Mouse (Mus musculus): Measurements from ENCODE around the gene Crip2.

The Crip2 gene

GRCm38 (mm10) chr12:113148381-113149035, 8.5 kb downstream of the Crip2 start:
- DNase-seq = peak in 1 of 2 experiments; percentile 12

DNA sequence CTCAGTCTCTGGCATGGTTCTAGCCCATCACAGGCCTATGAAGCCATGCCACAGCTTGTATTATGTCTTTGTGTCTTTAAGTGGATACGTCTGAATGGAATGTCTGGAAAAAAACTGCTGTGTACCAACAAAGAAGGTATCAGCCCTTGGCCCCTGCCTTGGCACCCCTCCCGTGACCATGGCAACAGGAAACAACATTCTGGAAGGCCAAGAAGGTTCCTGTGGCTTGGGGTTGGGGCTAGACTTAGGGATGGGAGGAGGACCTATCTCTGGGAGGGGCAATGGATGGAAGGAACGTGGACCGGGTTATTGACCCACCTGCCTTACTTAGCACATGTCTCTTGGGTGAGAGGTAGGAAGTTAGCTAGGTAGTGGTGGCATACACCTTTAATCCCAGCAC, 9.3 kb downstream of the Crip2 start:
- DNase-seq = peak in 1 of 2 experiments; percentile 18

- DNase-seq = no peak
Measured at GRCm38 (mm10) chr12:113149896-113150295, 9.9 kb downstream of the Crip2 start.

DNA sequence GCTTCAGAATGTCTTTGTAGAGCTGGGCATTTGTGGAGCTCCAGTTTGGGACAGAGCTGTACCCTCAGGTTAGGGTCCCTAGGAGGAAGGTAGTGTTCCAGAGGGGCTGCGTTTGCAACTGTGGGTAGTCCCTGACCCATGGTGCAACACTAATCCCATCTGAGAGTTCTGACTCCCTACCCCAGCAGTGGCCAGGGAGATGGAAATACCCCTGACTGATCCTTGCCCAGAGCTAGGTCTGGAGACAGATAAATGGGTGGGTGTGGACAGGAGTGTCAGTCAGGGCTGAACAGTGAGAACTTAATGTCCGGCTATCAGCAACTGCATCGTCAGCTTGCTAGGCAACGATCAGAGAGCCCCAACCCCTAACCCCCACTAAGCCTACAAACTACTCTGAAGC, 10.6 kb downstream of the Crip2 start:
- no peak for DNase-seq

- DNase-seq = peak in 1 of 2 experiments; percentile 26
Measured at GRCm38 (mm10) chr12:113151046-113151445, 11.0 kb downstream of the Crip2 start.

GRCm38 (mm10) chr12:113151661-113152271, 11.7 kb downstream of the Crip2 start:
- peak in 1 of 2 experiments; percentile 29 for DNase-seq

- DNase-seq = no peak
Measured at GRCm38 (mm10) chr12:113152272-113152661, 12.2 kb downstream of the Crip2 start.

DNA sequence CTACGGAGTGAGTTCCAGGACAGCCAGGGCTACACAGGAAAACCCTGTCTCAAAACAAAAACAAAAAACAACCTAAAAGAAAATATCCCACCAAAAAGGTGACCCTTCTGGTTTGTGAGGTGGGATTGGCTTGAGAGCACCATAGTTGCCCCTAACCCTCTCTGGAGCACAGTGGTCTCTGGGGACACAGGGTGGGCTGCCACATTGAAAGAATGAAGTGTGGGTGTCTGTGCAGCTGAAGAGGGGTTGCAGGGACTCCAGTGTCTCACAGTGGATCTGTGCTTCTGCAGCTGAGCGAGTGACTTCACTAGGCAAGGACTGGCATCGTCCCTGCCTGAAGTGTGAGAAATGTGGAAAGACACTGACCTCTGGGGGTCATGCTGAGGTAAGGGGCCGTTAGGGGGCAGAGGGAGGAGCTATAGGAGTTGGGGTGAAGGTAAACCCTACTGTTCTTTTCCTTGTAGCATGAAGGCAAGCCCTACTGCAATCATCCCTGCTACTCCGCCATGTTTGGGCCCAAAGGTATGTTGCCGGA, 13.0 kb downstream of the Crip2 start:
- no peak for DNase-seq

DNA sequence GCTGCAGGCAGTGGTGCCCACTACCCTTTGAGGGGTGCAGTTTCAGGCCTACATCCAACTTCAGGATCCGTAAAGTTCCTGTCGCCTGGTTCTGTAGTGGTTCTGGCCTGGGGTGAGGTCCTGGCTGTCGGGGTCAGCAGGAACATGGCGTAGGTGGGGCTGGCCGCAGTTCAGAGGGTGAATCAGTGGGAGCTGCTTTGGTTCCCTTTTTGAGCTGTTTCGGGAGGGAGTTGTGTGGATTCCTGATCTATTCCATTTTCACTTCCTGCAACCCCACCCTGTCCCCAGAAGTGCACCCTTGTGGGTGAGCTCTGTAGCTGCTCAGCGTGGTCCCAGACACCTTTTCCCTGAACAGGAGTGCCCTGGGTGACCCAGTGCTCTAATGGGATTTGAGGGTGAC, 13.9 kb downstream of the Crip2 start:
- no peak for DNase-seq

- DNase-seq = no peak
Measured at GRCm38 (mm10) chr12:113154747-113155075, 14.7 kb downstream of the Crip2 start.

DNA sequence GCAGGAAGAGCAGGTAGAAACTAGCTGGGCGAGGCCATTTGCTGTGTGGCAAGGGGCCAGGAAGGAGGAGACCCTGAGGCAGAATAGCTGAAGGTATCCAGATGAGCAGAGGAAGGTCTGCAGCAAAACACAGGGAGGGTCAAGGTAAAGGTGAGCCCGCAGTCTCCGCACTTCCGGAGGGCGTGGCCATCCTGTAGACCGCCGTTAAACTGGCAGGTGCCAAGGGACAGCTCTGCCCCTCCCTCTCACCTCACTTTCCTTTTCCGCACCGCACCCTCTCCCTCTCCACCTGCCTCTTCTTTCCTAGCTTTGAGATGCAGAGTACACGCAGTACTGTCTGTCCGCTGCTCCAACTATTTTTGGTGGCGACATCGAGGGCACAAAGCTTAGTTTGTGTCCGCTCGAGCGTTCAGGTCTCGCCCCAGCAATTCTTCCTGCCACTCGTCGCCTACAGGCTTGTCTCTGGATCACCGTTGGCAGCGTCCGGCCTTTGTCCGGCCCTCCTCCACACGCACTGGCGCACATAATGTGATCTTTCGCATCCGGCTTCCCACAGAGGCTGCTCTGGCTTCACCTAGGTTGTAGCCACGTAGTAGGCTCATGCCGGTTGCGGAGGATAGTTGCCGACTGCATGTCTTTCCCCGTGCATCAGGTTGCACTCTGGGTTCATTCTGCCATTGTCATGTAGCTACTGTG, 15.2 kb downstream of the Crip2 start:
- DNase-seq = peak; percentile 64 to 67

- peak; percentile 99 for DNase-seq
Measured at GRCm38 (mm10) chr12:113155887-113156539, 16.0 kb downstream of the Crip2 start, which contains the start of gene Tedc1. Gene Tedc1, plus strand, starts transcription at chr12:113156421.

GRCm38 (mm10) chr12:113156540-113156929, 16.5 kb downstream of the Crip2 start:
- DNase-seq = no peak

GRCm38 (mm10) chr12:113157002-113157401, 17.0 kb downstream of the Crip2 start:
- no peak for DNase-seq

DNA sequence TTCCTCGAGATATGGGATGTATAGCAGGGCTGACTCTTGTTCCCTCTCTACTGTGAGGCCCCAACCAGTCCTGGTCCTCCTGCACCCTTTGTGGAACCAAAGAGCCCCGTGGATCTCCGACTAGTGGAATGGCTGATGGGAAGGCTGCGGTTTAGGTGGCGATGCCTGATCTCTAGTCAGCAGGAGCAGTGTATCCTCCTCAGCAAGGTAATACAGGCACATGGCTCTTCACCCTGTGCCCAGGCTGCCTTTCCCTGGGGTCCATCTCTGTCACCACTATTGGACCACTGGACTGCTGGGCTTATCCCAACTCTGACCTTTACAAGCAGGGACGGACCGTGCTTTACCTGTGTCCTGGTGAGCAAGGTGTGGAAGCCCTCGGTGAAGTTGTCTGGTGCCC, 17.5 kb downstream of the Crip2 start:
- DNase-seq = no peak

DNA sequence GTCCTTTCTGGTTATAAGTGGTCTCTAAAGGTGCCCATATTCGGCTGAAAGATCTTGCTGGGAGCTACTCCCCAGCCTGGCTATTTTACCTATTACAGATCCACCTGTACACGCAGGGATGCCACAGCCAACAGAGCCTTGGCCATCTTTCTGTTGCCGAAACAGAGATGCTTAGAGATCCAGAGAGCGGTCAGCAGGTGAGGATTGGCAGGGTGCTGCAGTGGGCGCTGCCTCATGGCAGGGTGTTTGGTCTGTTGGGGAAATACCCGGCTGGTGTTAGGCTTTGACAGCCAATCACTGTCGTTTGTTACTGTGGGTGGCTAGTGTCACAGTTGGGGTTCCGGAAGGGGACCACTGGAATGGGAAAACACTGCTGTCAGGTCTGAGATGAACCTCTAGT, 17.9 kb downstream of the Crip2 start:
- no peak for DNase-seq

DNA sequence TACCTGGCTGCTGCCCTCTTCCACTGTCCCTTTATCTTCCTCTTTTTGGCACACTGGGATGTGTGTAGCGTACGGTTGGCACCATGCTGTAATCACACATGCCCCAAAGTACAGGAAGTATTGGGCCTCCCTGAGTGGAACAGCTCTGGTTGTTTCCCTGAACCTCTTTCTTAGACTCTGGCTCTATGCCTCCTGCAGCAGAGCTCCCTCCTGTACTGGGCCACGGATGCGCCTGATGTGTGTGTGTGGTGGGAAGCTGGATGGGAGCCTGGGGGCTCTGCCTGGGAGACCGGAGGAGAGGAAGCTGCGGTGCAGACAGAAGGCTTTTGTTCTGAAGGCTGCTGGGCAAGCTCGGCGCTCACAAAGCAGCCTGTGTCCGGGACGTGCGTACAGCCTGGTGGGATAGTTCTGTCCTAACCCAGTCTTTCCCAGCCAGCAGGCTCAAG, 23.5 kb downstream of the Crip2 start:
- DNase-seq = no peak

- DNase-seq = no peak
Measured at GRCm38 (mm10) chr12:113168031-113168536, 28.0 kb downstream of the Crip2 start.

DNA sequence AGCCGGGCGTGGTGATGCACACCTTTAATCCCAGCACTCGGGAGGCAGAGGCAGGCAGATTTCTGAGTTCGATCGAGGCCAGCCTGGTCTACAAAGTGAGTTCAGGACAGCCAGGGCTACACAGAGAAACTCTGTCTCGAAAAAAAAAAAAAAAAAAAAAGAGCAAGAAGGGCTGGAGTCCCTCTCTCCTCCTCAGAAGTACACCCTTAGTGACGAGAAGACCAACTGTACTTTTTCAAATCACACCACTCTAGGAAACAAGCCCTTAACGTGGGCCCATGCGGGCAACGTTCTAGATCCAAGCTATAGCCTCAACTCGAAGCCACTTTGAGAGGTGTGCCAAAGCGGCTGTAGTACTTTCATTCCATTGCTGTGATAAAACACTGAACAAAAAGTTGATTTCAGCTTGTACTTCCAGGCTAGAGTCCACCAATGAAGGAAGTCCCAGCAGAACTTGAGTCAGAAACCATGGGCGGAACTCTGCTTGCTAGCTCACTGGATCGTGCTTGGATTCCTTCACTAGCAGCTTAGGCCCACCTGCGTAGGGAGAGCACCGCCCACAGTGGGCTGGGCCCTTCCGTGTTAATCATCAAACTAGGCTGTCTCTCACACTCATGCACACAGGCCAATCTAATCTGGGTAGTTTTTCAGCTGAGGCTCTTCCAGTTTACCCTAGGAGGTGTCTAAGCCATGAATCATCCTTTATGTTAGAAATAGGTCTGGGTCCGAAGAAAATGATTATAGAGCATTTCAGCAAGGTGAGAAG, 37.1 kb downstream of the Crip2 start:
- no peak for DNase-seq

DNA sequence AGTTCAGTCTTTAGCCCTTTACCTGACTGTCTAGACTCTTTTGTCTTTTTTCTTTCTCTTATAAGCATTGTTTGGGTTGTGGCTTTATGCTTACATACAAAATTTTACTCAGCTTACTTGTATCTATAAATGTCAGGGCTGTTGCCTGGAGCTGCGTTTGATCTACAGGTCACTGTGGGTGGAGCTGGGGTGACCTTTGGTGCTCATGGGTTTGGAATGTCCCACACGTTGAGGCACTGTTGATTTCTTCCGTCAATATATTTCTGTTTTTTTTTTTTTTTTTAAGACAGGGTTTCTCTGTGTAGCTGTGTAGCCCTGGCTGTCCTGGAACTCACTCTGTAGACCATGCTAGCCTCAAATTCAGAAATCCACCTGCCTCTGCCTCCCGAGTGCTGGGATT, 41.0 kb downstream of the Crip2 start:
- DNase-seq = no peak

DNA sequence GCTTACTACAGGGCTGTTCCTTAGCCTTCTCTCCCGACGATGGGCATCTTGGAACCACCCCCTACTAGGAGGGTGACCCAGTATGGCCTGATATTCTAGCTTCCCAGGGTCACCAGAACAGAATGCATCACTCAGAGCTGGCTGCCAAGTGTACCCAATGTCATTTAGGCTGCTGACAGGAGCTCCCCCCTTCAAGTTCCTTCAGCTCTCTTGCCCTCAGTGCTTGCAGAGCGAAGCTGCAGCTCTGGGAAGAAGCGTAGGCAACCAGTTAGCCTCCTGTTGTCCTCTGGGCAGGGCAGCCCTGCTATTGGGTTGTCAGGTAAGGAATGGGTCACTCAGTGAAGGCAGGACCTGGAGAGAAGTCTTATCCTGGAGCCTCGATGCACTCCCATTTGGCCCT, 44.9 kb downstream of the Crip2 start:
- no peak for DNase-seq
